Mouse (Mus musculus): ENCODE measurements at regions not wholly inside any gene's neighbourhood (a gene's known extent, or its start where the extent isn't known, plus 50 kb on each side); places are given as distances from the start of the nearest gene placed in this dataset.

DNA sequence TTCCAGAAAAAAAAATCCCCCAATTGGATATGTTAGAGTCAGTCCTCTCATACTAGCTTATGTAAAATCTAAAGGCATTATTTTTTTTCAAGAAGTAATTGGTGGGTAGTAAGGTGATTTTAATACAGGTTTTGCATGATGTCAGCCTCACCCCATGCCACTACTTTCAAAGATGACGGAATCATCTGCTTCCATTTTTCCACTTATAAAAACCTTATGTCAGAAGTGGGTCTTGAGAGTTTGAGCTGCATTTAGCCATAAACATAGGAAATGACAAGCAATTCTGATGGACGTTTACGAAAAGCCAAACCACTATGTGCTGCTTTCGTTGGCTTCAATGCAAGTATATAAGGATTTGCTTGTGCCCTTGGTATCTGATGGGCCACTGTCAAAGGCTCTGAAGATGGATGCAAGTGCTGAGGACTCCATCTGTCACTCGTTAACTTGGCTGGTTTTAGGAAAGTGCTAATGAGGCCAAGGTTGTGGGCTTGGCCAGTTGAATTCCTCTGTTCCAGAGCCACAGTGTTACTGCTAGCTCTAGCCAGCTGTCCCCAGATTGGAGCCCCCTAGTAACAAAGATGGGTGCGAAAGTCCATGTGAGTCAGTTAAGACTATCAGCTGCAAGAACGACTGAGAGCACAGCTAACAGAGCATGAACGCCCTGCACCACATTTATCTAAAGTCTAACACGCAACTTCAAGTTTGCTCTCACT lies 72.8 kb upstream of the Mrps30 start:
- no peak for TF ChIP-seq CTCF (IDR thresholded peaks at IDR 0.05; ENCODE audit: low read depth)
- TF ChIP-seq EP300 (IDR thresholded peaks at IDR 0.05; ENCODE audit: low read depth): no peak

Measured in heart, postnatal 0 days (tissue).